Mouse (Mus musculus): Measurements from ENCODE around the gene Bola1.

DNA sequence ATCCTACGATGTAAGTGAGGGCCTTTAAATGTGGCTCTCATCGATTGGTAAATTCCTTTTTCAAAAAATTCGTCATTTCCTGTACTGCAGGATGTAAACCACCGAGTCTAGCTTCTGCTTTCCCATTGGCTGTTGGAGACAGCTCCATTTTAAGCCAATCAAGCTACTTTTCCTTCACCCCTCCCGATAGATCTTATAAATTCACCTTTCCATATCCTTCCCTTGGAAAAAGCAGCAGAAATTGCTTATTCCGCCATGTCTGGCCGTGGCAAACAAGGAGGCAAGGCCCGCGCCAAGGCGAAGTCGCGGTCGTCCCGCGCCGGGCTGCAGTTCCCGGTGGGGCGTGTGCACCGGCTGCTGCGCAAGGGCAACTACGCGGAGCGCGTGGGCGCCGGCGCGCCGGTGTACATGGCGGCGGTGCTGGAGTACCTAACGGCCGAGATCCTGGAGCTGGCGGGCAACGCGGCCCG is at the start of gene Bola1, which contains the start of gene Hist2h2ab:
- no peak for TF ChIP-seq CTCF (conservative IDR thresholded peaks at IDR 0.05; ENCODE audit: insufficient read depth, insufficient read length, low read depth, low read length)
- TF ChIP-seq POLR2A (IDR thresholded peaks at IDR 0.05; ENCODE audit: low read depth, low read length), result no peak
